Mouse (Mus musculus): ENCODE measurements around the gene Klhl32. TPM values are rescaled to one million over a fixed set of nuclear protein-coding genes. Genes with fewer than 3 reads are reported as not detected.

The Klhl32 gene
- polyA plus RNA-seq, 1 experiment: 0.51 TPM

GRCm38 (mm10) chr4:24574276-24574675 is 276.6 kb downstream of the Klhl32 start:
- Histone ChIP-seq H3K4me3 (ENCODE audit: insufficient read depth, low read length) (no peak overlapping the region), H3K27ac (ENCODE audit: insufficient read depth, low read length) (no peak overlapping the region), H3K4me1 (ENCODE audit: control insufficient read depth, insufficient read depth, low read length) (no peaks in the 10 kb centered on the region)
- TF ChIP-seq POLR2A (IDR thresholded peaks at IDR 0.05; ENCODE audit: low read depth, low read length) (no peak), CTCF (IDR thresholded peaks at IDR 0.05; ENCODE audit: borderline replicate concordance, insufficient read depth, low read length) (peak; percentile 81)

DNA sequence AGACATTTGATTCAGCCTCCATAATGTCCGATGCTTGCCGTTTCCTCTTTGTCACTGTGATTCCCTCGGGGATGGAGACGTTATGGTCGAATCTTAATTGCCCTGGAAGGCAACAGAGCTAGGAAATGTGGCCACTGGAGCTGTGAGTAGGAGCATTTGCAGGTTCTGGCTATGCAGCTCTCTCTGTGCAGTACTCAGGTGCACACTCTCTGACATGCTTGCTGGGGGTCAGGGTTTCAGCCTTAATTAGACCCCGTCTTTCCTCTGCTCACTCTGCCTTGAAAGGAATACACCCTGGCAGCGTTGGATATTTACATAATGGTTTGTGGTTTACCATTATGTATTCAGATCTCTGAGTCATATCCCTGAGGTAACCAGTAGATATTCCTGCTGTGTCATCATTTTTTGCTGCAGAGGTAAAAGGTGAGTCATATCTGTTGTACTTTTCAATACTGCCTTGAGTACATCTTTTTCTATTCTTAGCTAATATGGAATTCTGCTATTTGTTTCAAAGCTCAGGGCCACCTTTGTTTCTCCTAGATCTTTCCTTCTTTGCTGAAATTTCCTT is 281.9 kb downstream of the Klhl32 start:
- TF ChIP-seq POLR2A (IDR thresholded peaks at IDR 0.05; ENCODE audit: low read depth, low read length) (no peak), CTCF (IDR thresholded peaks at IDR 0.05; ENCODE audit: borderline replicate concordance, insufficient read depth, low read length) (no peak)
- H3K27ac ChIP-seq (ENCODE audit: insufficient read depth, low read length): no peak overlapping the region
- H3K4me3 ChIP-seq (ENCODE audit: insufficient read depth, low read length): no peak overlapping the region
- peaks cover 3% of the 10 kb centered on the region for H3K4me1 ChIP-seq (ENCODE audit: control insufficient read depth, insufficient read depth, low read length)

- TF ChIP-seq POLR2A (IDR thresholded peaks at IDR 0.05; ENCODE audit: low read depth, low read length) (no peak), CTCF (IDR thresholded peaks at IDR 0.05; ENCODE audit: borderline replicate concordance, insufficient read depth, low read length) (no peak)
- no peak overlapping the region for H3K27ac ChIP-seq (ENCODE audit: insufficient read depth, low read length)
- H3K4me1 ChIP-seq (ENCODE audit: control insufficient read depth, insufficient read depth, low read length): peaks cover 3% of the 10 kb centered on the region
- H3K4me3 ChIP-seq (ENCODE audit: insufficient read depth, low read length): no peak overlapping the region
Measured at GRCm38 (mm10) chr4:24568026-24568425, 282.9 kb downstream of the Klhl32 start.

Other genes with a start within 250 kb of the Klhl32 start
- gene Ndufaf4, start 47.0 kb upstream of the Klhl32 start, polyA plus RNA-seq (2011; ENCODE audit: insufficient read length, low read depth, missing spikeins): 16.9 and 23.0 TPM in 2 replicates
- 3.0 TPM in 2 replicates for gene Gpr63, start 115.3 kb upstream of the Klhl32 start, polyA plus RNA-seq (2011; ENCODE audit: insufficient read length, low read depth, missing spikeins)